Mouse (Mus musculus): ENCODE results near the gene Cdc42.

Cdc42 gene

DNA sequence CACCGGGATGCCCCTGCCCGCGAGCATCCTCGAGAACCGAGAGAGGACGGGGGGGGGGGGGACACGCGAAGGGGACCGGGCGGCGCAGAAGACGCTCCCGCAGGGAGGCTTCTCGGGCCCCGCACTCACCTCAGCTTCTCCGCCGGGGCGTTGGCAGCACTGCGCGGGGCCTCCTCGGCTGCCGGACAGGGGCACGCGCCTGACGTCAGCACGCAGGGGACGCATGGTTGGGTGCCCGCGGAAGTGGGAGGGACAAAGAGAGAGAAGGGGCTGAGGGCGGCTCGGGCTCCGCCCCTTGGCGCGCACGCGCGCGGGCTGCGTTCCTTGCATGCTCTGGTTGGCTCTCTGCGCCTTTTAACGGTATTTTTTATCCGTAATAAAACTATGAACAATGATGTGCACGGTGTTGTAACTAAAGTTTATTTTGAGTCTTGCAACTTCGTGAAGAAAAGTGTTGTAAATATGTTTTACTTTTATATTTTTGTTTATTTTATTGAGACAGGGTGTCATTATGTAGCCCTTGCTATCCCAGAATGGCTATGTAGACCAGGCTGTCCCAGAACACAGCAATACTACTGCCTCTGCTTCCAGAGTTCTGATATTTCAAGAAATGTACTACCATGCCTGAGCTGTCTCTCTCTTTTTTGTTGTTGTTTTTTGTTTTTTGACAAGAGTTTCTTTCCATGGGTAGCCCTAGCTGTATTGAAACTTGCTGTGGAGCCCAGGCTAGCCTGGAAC is at the start of gene Cdc42:
Gene Cdc42, minus strand, starts transcription at position 204 of the 738 bp plus-strand sequence.
- peak; percentile 97 for DNase-seq (ENCODE audit: low spot score)

DNA sequence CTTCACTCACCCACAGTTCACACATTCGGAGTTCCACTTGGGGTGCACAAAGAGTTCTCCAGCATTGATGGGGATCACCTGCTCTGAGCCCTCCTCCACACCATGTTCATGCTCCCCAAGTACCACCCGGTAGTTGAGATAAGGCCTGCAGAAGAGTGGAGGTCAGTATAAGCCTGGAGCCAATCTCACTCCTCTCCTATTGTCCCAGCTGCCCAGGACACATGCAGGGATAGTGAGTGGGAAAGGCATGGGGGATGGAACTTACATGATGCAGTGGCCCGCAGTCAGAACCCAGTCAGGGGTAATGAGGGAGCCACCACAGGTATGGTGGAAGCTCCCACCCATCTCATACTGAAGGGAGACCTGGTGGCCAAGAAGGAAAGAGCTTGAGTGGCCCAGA is 48.1 kb upstream of the Cdc42 start:
- no peak for DNase-seq (ENCODE audit: low spot score)

DNA sequence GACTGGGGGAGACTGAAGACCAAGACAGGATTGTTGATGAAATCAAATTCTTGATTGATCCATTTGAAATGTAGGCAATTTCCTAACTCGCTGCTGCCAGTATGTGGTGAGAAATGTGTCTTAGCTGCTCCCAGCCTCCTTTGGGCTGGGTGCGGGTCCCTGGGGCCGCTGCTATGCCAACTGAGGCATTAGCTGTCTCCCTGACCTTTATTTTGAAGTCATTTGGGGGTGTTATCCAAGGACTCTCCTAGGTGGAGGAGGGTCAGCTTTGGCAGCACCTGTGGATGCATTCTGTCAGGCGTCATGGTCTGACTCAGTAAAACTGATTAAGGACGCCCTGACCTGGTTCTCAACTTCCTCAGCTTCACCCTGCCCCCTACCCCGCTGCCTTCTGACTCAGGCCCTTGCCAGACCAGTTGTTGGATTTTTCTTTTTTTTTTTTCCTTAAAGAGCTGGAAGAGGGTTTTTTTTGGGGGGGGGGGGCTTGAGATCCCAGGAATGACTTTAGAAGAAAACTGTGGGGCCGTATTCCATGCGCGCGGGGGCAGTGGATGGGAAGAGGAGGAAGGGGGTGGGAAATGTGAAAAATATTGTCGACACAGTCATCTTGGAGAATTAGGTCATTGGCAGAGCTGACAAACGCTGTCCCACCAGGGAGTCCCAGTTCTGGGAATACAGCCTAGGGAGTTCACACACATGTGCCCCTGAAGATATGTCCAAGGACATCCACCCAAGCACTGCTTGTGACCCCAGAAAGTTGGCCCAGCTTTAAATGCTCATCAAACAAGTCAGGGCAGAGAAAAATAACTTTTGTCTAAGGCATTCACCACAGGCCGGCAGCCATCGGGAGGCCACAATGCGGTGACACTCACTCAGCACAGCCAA is 39.4 kb upstream of the Cdc42 start:
- DNase-seq (ENCODE audit: low spot score): peak; percentile 53

DNA sequence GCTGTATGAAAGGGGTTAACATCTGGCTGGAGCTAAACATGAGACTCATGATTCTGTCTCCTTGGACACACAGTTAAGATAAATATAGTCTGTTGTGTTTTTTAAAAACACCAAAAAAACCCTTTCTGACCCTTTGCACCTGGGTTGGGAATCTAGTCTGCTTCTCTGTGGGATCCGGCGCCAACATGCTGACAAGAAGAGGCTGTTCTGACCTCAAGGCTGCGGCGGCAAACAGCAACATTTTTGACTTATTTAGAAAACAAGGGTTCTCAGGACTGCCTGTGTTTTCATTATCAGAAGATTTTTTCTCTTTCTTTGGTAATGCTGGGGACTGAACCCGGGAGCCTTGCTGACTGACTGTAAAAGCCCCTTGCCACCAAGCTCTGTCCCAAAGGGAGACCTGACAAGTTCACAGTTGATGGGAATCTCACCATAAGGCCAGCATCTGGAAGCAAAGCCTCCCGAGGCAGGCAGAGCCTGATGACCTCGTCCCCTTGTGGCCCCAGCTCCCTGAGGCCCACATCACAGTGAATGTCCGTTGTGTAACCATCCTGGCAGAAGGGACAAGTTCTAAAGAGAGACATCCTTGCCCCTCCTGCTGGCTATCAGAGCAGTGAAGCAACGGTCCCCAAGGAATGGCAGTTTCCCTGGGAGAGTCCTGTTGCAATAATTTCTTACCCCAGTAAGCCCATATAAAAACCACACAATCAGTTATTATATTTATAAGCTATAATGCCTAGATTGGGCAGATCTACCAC is 36.0 kb upstream of the Cdc42 start:
- DNase-seq (ENCODE audit: low spot score): no peak

DNA sequence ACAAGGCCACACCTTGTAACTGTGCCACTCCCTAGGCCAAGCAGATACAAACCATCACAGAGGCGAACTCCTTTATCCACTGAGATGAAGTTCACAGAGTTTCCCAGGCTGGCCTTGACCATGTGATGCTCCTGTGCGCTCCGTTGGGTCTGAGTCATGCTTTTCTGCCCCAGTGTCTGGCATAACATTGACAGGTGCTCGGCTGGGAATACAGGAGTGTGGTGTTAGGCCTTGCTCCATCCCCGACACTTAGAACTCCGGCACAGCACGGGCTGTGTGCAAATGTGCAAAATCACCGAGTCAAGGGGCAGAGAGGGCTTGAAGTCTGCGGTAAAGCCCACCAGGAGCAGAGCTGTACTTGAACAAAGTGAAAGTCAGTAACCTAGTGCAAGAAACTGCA is 35.4 kb upstream of the Cdc42 start:
- DNase-seq (ENCODE audit: low spot score): no peak

DNA sequence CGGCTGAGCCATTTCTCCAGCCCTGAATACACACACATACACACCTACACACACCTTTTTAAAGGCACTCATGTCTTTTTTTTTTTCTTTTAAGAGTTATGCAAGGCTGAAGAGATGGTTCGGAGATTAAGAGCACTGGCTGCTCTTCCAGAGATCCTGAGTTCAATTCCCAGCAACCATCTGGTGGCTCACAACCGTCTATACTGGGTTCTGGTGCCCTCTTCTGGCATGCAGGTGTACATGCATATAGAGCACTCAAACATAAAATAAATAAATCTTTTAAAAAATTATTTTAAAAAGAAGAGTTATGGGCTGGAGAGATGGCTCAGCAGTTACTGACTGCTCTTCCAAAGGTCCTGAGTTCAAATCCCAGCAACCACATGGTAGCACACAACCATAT is 33.8 kb upstream of the Cdc42 start:
- no peak for DNase-seq (ENCODE audit: low spot score)

DNA sequence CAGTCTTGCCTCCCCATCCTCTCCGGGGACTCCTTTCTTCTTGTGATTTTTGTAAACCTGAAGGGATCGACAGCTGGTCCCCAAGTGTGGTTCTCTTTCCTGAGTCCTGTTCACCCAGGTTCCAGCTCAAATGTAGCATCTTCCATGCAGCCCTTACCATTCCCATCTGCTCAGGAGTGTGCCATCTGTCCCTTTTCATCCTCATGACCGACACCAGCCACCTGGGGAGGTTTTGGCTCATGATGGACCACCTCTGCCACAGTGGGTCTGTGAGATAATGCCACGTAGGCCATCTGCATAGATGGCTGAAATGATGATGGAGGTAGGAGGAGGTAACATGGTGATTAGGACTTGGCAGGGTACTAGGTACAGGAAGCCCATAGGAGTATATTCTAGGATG is 32.7 kb upstream of the Cdc42 start:
- DNase-seq (ENCODE audit: low spot score): no peak

DNA sequence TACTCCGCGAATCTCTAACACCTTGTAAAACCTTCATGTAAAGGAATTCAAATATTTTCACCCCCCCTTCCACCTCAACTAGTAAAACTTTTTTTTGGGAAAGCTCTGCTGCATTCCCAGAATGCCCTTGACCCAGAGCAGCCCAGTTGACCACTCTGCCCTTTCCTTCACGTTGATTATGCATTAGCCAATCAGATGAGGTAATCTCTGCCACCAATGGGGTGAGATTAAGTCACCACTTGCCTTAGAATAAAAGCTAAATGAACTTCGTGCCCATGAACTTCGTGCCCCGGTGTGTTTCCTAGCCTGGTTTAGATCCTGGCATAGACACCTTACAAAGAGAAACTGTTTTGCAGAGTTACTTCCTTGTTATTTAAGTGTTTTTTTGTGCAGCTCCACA is 31.5 kb upstream of the Cdc42 start:
- no peak for DNase-seq (ENCODE audit: low spot score)

DNA sequence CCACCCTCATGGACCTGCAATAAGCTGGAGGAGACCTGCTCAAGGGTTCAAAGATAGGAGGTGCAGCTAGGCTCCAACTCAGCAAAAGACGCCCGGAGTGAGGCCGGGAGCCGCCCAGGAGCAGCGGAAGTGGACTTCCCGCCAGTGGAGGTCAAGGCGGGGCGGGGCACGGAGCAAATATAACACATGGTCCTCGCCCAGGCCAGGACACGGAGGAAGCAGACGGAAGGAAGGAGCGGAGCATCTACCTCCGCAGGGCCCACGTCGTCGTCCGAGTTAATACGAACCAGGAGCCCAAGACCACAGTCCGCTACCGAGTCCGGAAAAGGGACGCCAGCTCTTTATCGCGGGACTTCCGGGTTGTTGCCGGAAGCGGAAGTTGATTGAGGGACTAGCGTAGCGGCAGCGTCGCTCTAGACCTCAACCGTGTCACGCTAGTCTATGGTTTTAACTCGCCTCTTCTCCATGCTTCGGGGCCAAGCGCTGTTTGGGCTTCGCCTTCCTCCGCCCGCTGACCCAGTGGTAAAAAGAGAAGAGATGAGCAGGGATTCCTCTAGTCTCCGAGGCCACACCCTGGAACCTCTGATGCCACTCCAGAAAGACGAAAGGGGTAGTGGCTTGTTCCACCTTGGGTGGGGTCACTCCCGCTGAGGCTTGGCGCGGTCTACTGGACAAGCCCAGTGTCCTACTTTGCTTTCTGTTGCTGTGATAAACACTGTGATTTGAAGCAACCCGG is 30.7 kb upstream of the Cdc42 start:
- peak; percentile 95 for DNase-seq (ENCODE audit: low spot score)

DNA sequence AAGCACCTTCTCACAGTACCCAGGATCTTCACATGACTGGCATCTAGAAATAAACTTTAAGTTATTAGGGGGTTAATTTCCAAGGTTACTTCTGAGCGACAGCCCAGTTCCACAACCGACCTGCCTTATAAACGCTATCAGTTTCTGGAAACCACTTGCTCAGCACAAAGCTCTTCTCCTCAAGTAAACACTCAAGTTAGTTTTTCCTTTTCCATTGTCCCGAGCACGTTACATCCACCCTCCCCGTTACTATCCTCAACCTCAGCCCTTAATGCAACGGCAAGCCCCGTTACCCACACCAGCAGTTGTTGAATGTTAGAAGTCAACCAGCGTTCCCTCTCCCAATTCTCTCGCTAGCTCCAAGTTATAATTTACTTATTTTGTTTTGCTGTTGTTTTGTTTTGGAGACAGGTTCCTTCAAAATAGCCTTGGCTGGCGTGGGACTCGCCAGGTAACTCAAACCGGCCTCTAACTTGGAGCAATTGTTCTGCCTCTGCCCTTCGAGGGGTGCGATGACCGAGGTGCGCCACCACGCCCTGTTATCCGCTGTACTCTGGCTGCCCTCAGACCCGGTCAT is 30.1 kb upstream of the Cdc42 start:
- no peak for DNase-seq (ENCODE audit: low spot score)

DNA sequence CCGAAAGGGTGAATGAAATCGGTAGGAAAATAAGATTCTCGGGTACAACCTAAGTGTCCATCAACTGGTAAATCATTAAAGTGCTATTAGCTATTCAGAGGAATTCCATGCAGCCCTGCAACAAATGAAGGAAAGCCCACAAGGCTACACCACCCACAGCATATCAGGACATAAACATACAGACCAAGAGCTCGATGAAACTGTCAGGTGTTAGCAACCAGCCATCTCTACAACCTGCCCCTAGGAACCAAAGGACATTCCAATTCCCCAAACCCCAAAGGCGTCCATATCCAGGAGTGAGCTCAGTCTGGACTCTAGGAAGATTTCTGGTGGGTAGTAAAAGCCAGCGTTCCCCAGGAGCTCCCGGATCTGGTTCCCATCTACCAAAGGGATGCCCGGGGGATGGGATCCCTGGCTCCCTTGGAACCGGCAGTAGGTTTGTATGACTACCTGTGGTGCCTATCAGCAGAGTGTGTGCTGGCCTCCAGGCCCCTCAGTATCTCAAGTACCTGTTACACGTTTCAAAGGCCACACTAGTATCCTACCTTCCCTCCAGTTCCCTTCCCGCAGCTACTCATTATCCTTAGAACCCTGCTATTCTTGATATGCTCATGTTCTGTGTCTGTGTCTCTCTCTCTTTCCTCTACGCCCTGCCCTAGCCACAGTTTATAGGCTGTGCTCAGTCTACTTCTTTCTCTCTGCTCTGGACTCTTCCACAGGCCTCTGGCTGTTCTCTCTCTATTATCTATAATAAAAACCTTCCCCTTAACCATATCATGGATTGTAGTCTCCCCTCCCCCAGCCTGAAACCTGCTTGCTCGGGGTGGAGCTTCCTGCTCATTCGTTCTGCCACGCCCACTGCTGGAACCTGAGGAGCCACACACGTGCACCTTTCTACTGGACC is 23.4 kb upstream of the Cdc42 start:
- DNase-seq (ENCODE audit: low spot score): no peak

DNA sequence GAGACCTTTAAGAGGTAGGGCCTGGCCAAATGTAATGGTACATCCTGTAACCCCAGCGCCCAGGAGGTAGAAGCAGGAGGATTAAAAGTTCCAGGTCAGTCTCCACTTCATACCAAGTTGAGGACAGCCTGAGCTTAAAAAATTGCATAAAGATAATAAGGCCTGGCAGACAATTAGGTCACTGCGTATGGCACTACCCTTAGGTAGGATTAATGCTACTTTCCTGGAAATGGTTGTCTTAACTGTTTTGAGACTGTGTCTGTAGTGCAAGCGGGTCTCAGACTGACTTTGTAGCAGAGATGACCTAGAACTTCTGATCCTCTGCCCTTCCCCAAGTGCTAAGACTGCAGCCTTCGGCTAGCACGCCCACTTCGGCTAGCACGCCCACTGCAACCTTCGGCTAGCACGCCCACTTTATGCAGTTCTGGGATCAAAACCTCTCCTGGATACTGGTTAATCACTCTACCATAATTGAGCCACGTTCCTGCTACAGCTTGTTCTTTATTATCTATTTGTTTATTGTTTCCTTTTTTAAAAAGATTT is 22.3 kb upstream of the Cdc42 start:
- no peak for DNase-seq (ENCODE audit: low spot score)

DNA sequence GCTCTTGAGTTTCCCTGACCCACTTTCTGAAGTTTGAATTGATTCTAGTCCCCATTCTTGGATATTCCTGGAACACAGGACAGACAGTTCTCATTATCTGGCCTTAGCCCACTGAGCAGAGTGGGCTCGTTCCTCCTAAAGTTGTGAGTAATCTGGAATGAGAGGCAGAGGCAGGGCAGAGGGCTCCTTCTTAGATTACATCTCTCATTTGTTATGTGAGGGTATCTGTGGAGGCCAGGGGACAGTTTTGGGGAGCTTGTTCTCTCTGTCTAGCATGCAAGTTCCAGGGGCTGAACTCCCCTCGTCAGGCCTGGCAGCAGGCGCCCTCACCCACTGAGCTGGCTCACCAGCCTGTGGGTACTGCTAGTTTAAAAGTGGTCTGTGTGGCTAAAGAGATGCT is 21.6 kb upstream of the Cdc42 start:
- no peak for DNase-seq (ENCODE audit: low spot score)

DNA sequence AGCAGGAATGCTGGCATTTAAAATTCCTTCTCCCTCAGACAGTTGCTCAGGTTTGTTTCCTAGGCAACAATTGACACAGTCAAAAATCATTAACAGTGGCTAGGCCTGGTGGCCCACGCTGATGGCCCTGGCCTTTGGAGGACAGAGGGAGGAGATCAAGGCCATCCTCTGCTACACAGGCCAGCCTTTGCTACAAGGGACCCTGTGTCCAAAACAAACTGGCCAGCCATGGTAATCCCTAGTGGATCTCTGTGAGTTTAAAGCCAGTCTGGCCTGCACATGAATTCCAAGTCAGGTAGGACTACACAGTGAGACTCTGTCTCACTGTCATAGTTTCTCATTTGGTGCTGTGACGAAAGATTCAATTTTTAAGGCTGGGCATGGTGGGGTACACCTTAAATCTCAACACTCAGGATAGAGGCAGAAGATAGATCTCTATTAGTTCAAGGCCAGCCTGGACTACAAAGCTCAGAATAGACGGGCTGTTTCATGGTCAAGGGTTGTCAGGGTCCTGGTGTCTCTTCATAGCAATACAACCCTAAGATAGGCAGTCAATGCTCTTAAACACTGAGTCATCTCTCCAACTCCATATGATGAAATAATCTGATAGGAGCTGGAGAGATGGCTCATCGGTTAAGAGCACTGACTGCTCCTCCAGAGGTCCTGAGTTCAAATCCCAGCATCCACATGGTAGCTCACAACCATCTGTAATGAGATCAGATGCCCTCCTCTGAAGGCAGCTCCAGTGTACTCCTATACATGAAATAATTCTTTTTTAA is 20.2 kb upstream of the Cdc42 start:
- no peak for DNase-seq (ENCODE audit: low spot score)

DNA sequence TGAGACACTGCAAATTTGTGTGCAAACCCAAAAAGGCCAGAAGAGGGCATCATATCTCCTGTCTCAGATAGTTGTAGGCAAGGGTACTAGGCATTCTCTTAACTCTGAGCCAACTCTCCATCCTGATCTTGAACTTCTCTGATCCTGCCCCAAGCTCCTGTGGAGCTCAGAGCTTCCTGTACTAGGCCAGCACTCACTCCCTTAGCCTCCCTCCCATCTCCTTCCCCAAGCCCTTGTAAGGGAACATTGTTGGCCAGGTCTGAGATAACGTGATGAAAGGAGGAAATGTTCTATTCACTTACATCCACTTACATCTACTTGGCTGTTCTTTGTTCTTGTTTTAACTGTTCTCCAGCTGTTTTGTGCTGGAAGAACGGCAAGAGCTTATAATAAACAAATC is 19.3 kb upstream of the Cdc42 start:
- no peak for DNase-seq (ENCODE audit: low spot score)

DNA sequence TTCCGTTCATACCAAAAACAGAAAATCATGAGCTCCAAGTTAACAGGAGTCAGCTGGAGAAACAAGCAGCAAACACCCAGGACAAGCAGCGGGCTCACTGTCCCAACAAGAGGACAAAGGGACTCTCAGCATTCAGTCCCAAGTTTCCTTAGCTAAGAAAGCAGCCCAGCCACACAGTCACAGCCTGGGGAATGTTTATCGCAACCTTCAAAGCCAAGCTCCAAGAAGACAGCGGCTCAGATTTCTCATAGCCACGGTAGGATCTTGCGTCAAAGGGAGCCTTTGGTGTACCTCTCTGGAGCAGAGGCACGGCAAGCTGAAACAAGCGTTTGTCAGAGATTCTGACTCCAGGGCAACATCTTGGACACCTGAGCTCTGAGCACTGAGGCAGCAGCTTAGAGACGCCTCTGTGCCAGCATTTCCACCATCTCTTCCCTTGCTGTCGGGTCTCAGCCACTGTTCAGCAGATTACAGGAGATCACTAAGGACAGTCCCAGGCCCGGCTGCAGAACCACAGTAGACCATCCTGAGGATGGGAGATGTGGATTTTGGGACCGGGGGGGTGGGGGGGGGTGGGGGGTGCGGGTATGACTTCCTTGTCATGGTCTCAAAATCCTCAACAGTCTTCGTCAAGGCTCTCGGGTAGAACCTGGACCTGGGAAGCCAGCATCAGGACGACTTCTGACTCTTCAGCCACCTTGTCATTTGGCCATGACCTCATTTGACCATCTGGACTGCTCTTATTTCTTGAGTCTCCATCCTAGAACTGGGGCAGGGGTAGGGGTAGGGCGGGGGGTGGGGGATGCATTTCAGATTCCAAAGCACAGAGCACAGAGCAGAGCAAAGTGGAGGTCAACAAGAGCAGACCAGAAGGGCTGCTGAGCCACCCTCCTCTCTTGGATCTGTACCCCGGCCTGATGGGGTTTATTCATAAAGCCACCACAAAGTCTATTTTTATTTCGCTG is 18.1 kb upstream of the Cdc42 start:
- DNase-seq (ENCODE audit: low spot score): no peak

DNA sequence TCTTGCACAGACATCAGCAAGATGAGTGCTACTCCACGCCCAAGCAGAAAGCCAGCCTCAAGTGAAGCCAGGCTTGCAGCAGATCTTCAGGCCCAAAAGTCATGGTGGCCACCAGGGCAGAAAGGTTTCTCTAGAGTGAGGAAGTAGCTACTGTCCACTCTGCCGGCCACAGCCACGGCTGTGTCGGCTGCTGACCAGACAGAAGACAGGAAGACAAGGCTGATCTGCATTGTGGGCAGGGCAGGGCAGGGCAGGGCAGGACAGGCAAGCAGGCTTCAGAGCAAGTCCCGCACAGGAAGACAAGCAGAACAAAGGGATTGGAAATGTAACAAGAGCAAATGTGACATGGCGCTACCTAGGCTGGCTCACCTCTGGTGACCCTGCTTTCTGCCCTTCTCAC is 16.2 kb upstream of the Cdc42 start:
- no peak for DNase-seq (ENCODE audit: low spot score)
